In the genomic region with DNA sequence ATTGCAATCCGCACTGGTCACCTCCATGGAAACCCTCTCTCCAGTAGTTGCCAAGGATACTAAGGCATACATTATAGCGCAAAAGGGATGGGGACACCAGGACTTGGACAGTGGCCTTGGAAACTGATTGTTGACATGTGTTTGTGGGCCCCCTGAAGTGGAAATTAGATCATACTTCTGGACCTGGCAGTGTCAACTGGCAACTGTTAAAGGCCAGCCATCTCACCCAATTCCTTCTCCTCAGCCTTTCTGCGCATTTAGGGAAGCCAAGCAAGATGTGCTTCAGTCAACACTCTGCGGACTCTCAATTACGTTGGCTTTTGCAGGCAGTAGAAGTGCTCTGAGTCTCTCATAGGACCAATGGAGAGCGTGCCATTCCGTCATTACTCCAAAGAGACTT, we compare ENCODE assay signal across 22 mouse cellular contexts.
DNase-seq lines count a peak whose midpoint lies in the region; ATAC-seq and TF ChIP-seq lines count a peak whose summit lies in the region.
"Had no signal": no experiment of that assay in that cellular context is flagged by ENCODE, and none has a peak within 500 bp of the region (broad histone marks: within the 10 kb centered on the region; RNA-seq: fewer than 3 reads in every experiment).

No protein-coding gene starts in this region.

- no peak for ATAC-seq in megakaryocyte-erythroid progenitor cell, adult 5-6 weeks (replicated peaks; ENCODE audit: low FRiP score, low TSS enrichment, poor library complexity, severe bottlenecking)
- ATAC-seq: forebrain, embryonic 16.5 days; intestine, embryonic 16.5 days; Patski had no signal

- no peak overlapping the region for H3K4me3 ChIP-seq in left cerebral cortex, adult 2 months
- H3K4me3 ChIP-seq: embryonic facial prominence, embryonic 15.5 days; erythroblast, embryonic 14.5 days; heart, embryonic 10.5 days had no signal

- peak; percentile 17 for DNase-seq in left cerebral cortex, postnatal 4 days
- no peak for DNase-seq in left cerebral cortex, adult 2 months (ENCODE audit: extremely low spot score in 1 of 2, low spot score in 2 of 2)
- DNase-seq in cerebellum, adult 11-12 months, result peak; percentile 25
- peak; percentile 33 for DNase-seq in cerebellum, adult 9-10 months
- peak; percentile 53 to 55 for DNase-seq in cerebellum, postnatal 25 days
- no peak for DNase-seq in lung, adult 18-20 months
- no peak for DNase-seq in lung, postnatal 14 days
- DNase-seq: adrenal gland, adult 2 months; adrenal gland, postnatal 25 days; embryo, embryonic 11 days; gastrocnemius, postnatal 10 days; heart, adult 18-20 months; heart, postnatal 14 days; kidney, adult 8-10 months had no signal

- no peak for TF ChIP-seq CTCF in left cerebral cortex, adult 2 months (IDR thresholded peaks at IDR 0.05)

- H3K27ac ChIP-seq in left cerebral cortex, adult 2 months, result no peak overlapping the region
- H3K27ac ChIP-seq: embryonic facial prominence, embryonic 15.5 days; heart, embryonic 10.5 days; hindbrain, embryonic 14.5 days had no signal

- intact Hi-C loops in left cerebral cortex, postnatal 4 days (cut with DNase I), result no loop called here
- intact Hi-C loops in left cerebral cortex, adult 2 months (cut with DNase I), result no loop called here

Comparison
In these comparisons a context has a peak if more than half of its experiments do, and no peak if none do; other contexts are left out.
1. DNase-seq: peak in left cerebral cortex, postnatal 4 days (single experiment), cerebellum, adult 11-12 months (single experiment), cerebellum, adult 9-10 months (single experiment) and cerebellum, postnatal 25 days (2 of 2); none in left cerebral cortex, adult 2 months (0 of 2), lung, adult 18-20 months (0 of 2) and lung, postnatal 14 days (single experiment).